Mouse (Mus musculus) small intestine, adult 2 months (tissue): ENCODE results near the gene Baat. TPM values are rescaled to one million over a fixed set of nuclear protein-coding genes. Genes with fewer than 3 reads are reported as not detected.
A peak's percentile ranks its signal among the peaks of the same experiment; 100 is the strongest.
"Not testable (repeated sequence)": the region's sequence is repeated elsewhere in the genome, so short reads cannot be mapped to it uniquely, and the experiment has no call there.

Experiments
- H3K27ac ChIP-seq: fragments of 200-500 bp; 2 replicates; pipeline ENCODE4 v1.5.1; 2012; ENCODE audit warnings: low read depth, low read length, control low read depth, inconsistent platforms; ENCODE audit not compliant: insufficient read depth
- H3K27me3 ChIP-seq: fragments of 200-500 bp; 2 replicates; pipeline ENCODE4 v1.6.1; 2012; ENCODE audit warnings: mild to moderate bottlenecking, moderate library complexity, low read length, inconsistent platforms; ENCODE audit not compliant: control insufficient read depth, insufficient read depth
- H3K36me3 ChIP-seq: fragments of 200-500 bp; 2 replicates; pipeline ENCODE4 v1.6.1; 2012; ENCODE audit warnings: mild to moderate bottlenecking, low read length, control low read depth, inconsistent platforms; ENCODE audit not compliant: control insufficient read depth, insufficient read depth
- H3K4me1 ChIP-seq: fragments of 200-500 bp; 2 replicates; pipeline ENCODE4 v1.6.1; 2012; ENCODE audit warnings: low read length, inconsistent platforms, mixed read lengths; ENCODE audit not compliant: control insufficient read depth, insufficient read depth, insufficient read length
- H3K4me3 ChIP-seq: fragments of 200-500 bp; 2 replicates; pipeline ENCODE4 v1.5.1; 2012; ENCODE audit warnings: low read depth, mild to moderate bottlenecking, control low read depth, inconsistent platforms, low read length, moderate library complexity
- CTCF ChIP-seq: fragments of 200-500 bp; IDR thresholded peaks from 2 replicates; pipeline ENCODE4 v1.5.1; 2012; ENCODE audit warnings: low read depth, mild to moderate bottlenecking, control low read depth, inconsistent platforms, low read length, moderate library complexity, mixed read lengths; ENCODE audit not compliant: insufficient replicate concordance, insufficient read length; ENCODE audit errors: extremely low read depth
- POLR2A ChIP-seq: fragments of 200-500 bp; IDR thresholded peaks from 2 replicates; pipeline ENCODE4 v1.6.1; 2012; ENCODE audit warnings: low read depth, mild to moderate bottlenecking, control low read depth, inconsistent platforms, low read length, moderate library complexity
- WGBS: fragments of 180-500 bp; shearing (Covaris S2); methylation state at CpG from one replicate; pipeline ENCODE4 v1.1.7; 2018; 5-methylcytosine and 5-hydroxymethylcytosine counted together
- polyA plus RNA-seq: library from polyadenylated mRNA; depleted of rRNA; stranded (reverse); fragments of >200 nt; gene quantifications from 2 replicates; pipeline ENCODE4 v1.2.3, GENCODE M21; 2012

Gene Baat
- polyA plus RNA-seq, 1 experiment: 0.39 TPM

DNA sequence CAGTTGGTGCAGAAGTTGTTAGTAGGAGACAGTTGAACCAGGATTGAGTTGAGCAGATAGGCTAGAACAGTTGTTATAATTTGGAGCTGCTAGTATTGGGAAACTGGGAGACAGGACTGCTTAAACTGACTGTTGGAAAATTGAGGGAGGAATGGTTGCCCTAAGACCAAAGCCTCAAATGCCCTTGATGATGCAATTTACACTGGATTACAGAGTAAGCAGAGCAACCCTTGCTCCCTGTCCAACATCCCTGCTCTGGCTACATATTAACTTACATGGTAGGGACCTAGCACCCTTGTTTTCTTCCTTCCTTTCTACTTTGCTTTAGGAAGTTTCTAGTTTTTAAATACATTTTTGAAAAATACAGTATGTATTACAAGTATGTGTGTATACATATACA is 20.9 kb downstream of the Baat start:
- no peak overlapping the region for H3K4me3 ChIP-seq
- H3K4me1 ChIP-seq: peaks cover 16% of the 10 kb centered on the region
- H3K36me3 ChIP-seq: no peaks in the 10 kb centered on the region
- no peak for TF ChIP-seq CTCF
- peak overlapping the region; percentile 66 for H3K27ac ChIP-seq
- H3K27me3 ChIP-seq: no peaks in the 10 kb centered on the region

DNA sequence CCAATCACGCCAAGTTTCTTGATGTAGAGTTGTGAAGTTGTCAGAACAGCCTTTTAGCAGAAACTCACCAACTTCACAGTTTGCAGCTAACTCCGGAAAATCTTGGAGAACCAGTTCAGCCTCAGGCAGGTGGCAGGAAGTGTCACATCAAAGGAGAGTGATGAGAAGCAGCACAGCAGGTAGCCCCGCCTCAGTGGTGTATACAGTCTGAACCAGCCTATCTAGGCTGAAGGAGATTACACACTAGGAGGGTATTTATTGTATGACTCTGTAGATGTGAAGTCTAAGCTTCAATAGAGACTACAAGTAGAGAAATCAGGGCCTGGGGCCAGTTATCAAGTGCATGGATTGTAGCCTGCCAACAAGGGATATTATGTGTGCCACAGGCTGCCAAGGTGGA is 25.5 kb downstream of the Baat start:
- Histone ChIP-seq H3K4me1 (peaks cover 16% of the 10 kb centered on the region), H3K27ac (peak overlapping the region; percentile 85), H3K36me3 (peaks cover 4% of the 10 kb centered on the region; the same call in 1 of the 2 replicates), H3K4me3 (peak overlapping the region; percentile 69; the same call in 1 of the 2 replicates), H3K27me3 (no peaks in the 10 kb centered on the region)
- WGBS: 22% methylated on average over 3 of the region's 3 CpGs
- no peak for TF ChIP-seq POLR2A
- no peak for TF ChIP-seq CTCF

DNA sequence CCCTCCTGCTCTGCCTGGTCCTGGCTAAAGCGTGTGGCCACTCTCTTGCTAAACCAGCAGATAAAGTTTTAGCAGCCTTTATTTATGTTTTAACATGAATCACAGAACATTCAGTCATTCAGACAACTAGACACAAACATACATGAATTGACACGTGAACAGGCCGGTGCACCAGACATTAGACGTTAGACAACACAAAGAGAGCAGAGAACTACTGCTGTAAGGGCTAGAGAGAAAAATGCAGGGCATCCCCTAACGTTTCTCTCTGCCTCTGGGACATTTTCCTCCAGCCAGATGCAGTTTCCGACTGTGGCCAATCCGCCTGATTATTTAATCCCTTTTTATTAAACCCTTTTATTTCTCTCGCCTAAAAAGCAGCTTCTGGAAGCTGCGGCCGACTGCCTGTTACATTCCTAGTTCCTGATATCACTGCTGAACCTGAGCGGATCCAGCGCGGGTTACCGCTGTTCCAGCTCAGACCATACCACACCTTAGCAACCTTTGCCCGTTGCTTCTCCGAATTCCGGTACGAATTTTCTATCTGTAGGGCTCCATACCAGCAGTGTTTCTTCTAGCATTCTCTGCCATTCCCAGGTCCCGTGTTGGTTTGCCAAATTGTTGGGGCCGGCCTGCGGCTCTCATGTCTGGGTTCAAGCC is 26.1 kb downstream of the Baat start:
- TF ChIP-seq CTCF: no peak
- TF ChIP-seq POLR2A: peak; percentile 29; the same call in 1 of the 2 replicates
- H3K4me1 ChIP-seq: peaks cover 14% of the 10 kb centered on the region; the same call in 1 of the 2 replicates
- peak overlapping the region; percentile 69 for H3K4me3 ChIP-seq
- peaks cover 4% of the 10 kb centered on the region; the same call in 1 of the 2 replicates for H3K36me3 ChIP-seq
- H3K27me3 ChIP-seq: no peaks in the 10 kb centered on the region
- WGBS: 15% methylated on average over 21 of the region's 21 CpGs
- H3K27ac ChIP-seq: peak overlapping the region; percentile 85

DNA sequence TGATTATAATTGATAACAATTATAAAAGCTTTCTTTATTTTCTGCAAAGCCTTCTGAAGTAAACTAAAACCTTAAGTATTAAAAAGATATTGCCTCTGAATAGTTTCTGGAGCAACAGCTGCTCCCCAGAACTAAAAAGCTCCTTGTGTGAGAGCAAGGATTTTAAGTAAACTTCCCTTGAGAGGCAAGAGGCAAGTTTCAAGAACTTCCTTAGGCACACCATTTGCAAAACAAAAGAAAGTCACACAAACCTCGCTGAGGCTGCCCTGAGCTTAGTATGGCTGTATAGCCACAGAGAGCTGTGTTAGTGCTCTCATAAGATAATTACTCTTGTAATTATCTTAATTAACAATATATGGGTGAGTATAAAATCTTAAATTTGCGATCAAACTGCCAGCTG is 27.3 kb downstream of the Baat start:
- H3K36me3 ChIP-seq, H3K27me3 ChIP-seq, H3K4me3 ChIP-seq: not testable (repeated sequence)
- peaks cover 18% of the 10 kb centered on the region; the same call in 1 of the 2 replicates for H3K4me1 ChIP-seq
- peak overlapping the region; percentile 45; the same call in 1 of the 2 replicates for H3K27ac ChIP-seq
- WGBS: 12% methylated on average over 2 of the region's 2 CpGs

DNA sequence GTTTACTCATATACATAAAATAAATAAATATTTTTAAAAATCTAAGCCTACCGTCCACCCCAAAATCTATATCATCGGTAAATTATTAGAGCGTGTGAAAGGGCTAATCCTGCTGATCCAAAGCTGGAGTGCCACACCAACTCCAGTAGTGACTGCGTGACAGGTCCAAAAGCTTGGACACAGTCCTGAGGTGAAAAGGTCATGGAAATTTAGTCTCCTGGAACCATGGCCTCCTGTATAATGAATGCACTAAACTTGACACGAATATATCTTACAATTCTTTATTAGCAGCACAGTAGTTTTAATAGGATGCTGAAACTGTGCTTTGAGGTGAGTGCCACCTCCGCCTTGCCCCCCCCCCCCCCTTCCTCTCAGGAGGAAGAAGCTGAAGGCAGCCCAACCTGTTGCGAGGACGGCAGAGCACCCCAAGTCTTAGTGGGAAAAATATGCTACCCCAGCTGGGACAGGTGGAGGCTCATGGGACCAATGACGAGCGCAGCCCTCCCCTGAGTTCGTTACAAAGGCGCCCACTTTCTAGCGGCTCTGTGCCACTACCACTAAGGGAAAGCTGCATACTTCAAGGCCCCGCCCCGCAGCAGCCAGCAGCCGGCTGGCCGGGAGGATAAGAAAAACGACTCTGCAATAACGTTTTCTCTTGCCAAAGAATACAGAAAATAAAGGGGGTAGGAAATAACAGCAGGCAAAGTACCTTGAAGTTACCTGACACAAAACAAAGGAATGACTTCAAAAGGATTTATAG is 28.1 kb downstream of the Baat start:
- H3K4me3 ChIP-seq: peak overlapping the region; percentile 52

DNA sequence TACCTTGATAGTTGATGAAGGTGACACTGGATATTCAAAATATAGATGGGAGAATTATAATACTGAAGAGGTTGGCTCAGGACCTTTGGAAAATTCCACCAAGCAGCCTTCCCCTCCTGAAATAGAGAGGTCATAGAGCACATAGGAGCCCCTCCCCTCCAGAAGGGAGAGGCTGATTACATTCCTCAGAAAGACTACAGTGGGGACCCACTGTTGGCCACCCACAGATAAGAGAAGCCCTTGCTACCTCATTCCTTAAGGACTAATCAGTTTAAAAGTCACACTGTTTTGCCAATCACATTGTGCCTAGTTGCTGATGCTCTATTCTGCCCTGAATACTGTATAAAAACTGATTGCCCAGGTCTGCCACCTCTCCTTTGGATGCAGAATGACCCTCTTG is 31.8 kb downstream of the Baat start:
- Histone ChIP-seq H3K36me3 (peaks cover 6% of the 10 kb centered on the region; the same call in 1 of the 2 replicates), H3K4me3 (no peak overlapping the region), H3K27ac (no peak overlapping the region), H3K27me3 (no peaks in the 10 kb centered on the region), H3K4me1 (peaks cover 8% of the 10 kb centered on the region; the same call in 1 of the 2 replicates)
- no peak for TF ChIP-seq CTCF
- no peak for TF ChIP-seq POLR2A

More for the DNA sequence above, 28.1 kb downstream of the Baat start:
- Histone ChIP-seq H3K4me1 (peaks cover 18% of the 10 kb centered on the region; the same call in 1 of the 2 replicates), H3K27ac (no peak overlapping the region), H3K27me3 (no peaks in the 10 kb centered on the region), H3K36me3 (peaks cover 6% of the 10 kb centered on the region; the same call in 1 of the 2 replicates)
- 18% methylated on average over 19 of the region's 19 CpGs for WGBS
- no peak for TF ChIP-seq CTCF
- no peak for TF ChIP-seq POLR2A

DNA sequence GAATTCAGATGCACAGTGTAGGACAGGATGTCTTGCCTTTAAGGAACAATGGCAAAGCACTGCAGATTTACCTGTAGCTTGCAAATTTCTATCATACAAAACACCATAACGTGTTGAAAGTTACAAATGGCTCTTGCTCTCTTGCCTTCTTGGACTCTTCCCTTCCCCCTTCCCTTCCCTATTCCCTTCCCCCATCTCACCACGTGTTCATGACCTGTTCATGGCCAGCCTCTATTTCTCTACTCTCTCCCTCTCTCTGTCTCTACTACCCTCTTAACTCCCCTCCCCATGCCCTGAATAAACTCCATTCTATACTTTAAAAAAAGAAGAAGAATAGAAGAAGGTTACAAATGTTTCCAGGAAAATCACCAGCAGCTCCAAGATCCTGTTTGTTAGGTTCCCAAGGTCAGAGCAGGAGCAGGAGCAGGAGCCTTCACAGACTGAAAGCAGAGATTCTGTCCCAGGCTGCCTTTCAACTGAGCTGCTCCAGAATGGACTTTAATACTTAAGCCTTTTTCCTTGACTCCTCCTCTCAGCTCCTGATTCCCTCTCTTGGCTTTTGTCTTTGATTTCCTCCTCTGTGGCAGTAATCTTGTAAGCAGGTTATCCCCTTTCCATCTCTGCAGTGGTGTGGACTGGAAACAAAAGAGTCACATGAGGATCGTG is 32.8 kb downstream of the Baat start, which contains the start of gene Acnat1:
Acnat1 (minus strand) TSS at position 478 of the 666 bp plus-strand sequence.
- Histone ChIP-seq H3K27me3 (no peaks in the 10 kb centered on the region), H3K36me3 (peaks cover 6% of the 10 kb centered on the region; the same call in 1 of the 2 replicates), H3K4me1 (peaks cover 8% of the 10 kb centered on the region; the same call in 1 of the 2 replicates), H3K27ac (peak within 1 kb of the TSS; percentile 71), H3K4me3 (no peak within 1 kb of the TSS)
- TF ChIP-seq CTCF (no peak), POLR2A (no peak)
- 18% methylated on average over 3 of the region's 3 CpGs for WGBS
